Mouse (Mus musculus): ENCODE measurements around the gene Scn1a. TPM values are rescaled to one million over a fixed set of nuclear protein-coding genes. Genes with fewer than 3 reads are reported as not detected.

Gene Scn1a
- polyA plus RNA-seq, 1 experiment from 2014 or later, result 0.18 TPM

GRCm38 (mm10) chr2:66409740-66410290, 30.8 kb downstream of the Scn1a start:
- no peaks in the 10 kb centered on the region for H3K36me3 ChIP-seq (ENCODE audit: control insufficient read depth, insufficient read depth, low read length)
- H3K4me2 ChIP-seq (ENCODE audit: low read depth, low read length), result peak overlapping the region; percentile 86
- 0 out of 2 replicates have a peak, but pooled peaks cover 8% of the 10 kb centered on the region for H3K4me1 ChIP-seq (ENCODE audit: control insufficient read depth, insufficient read depth, low read length)
- peak overlapping the region; percentile 54 for H3K4me3 ChIP-seq (ENCODE audit: low read length)
- 1% methylated on average over 14 of the region's 14 CpGs for WGBS
- H3K9ac ChIP-seq (ENCODE audit: low read depth, low read length), result peak overlapping the region; percentile 50
- peak; percentile 69 for ATAC-seq
- H3K27ac ChIP-seq (ENCODE audit: low read length), result no peak overlapping the region
- no peaks in the 10 kb centered on the region; the same call in 1 of the 2 replicates for H3K27me3 ChIP-seq (replicated peaks; ENCODE audit: control insufficient read depth, insufficient read depth, low read length)
- no peaks in the 10 kb centered on the region for H3K9me3 ChIP-seq (ENCODE audit: control insufficient read depth, low read length)

GRCm38 (mm10) chr2:66408899-66409739, 31.5 kb downstream of the Scn1a start:
- 0 out of 2 replicates have a peak overlapping the region, but pooled peaks have one; percentile 11 for H3K9ac ChIP-seq (ENCODE audit: low read depth, low read length)
- H3K4me1 ChIP-seq (ENCODE audit: control insufficient read depth, insufficient read depth, low read length), result 0 out of 2 replicates have a peak, but pooled peaks cover 8% of the 10 kb centered on the region
- H3K27me3 ChIP-seq (replicated peaks; ENCODE audit: control insufficient read depth, insufficient read depth, low read length), result no peaks in the 10 kb centered on the region; the same call in 1 of the 2 replicates
- no peak for ATAC-seq
- H3K36me3 ChIP-seq (ENCODE audit: control insufficient read depth, insufficient read depth, low read length), result no peaks in the 10 kb centered on the region
- H3K9me3 ChIP-seq (ENCODE audit: control insufficient read depth, low read length), result no peaks in the 10 kb centered on the region
- 9% methylated on average over 12 of the region's 12 CpGs for WGBS
- peak overlapping the region; percentile 54 for H3K4me3 ChIP-seq (ENCODE audit: low read length)
- peak overlapping the region; percentile 86 for H3K4me2 ChIP-seq (ENCODE audit: low read depth, low read length)
- no peak overlapping the region for H3K27ac ChIP-seq (ENCODE audit: low read length)

- H3K9ac ChIP-seq (ENCODE audit: low read depth, low read length), result 0 out of 2 replicates have a peak overlapping the region, but pooled peaks have one; percentile 11
- 0 out of 2 replicates have a peak overlapping the region, but pooled peaks have one; percentile 11 for H3K4me3 ChIP-seq (ENCODE audit: low read length)
- peak overlapping the region; percentile 86; the same call in 1 of the 2 replicates for H3K4me2 ChIP-seq (ENCODE audit: low read depth, low read length)
- H3K9me3 ChIP-seq (ENCODE audit: control insufficient read depth, low read length), result no peaks in the 10 kb centered on the region
- WGBS, result 13% methylated on average over 11 of the region's 11 CpGs
- no peaks in the 10 kb centered on the region for H3K36me3 ChIP-seq (ENCODE audit: control insufficient read depth, insufficient read depth, low read length)
- ATAC-seq, result no peak
- 0 out of 2 replicates have a peak, but pooled peaks cover 8% of the 10 kb centered on the region for H3K4me1 ChIP-seq (ENCODE audit: control insufficient read depth, insufficient read depth, low read length)
- H3K27ac ChIP-seq (ENCODE audit: low read length), result no peak overlapping the region
- H3K27me3 ChIP-seq (replicated peaks; ENCODE audit: control insufficient read depth, insufficient read depth, low read length), result no peaks in the 10 kb centered on the region; the same call in 1 of the 2 replicates
These were observed 32.2 kb downstream of the Scn1a start for GRCm38 (mm10) chr2:66408456-66408855.

GRCm38 (mm10) chr2:66392586-66392985, 48.1 kb downstream of the Scn1a start:
- Histone ChIP-seq H3K27me3 (replicated peaks; ENCODE audit: control insufficient read depth, insufficient read depth, low read length) (no peaks in the 10 kb centered on the region), H3K9ac (ENCODE audit: low read depth, low read length) (no peak overlapping the region), H3K4me3 (ENCODE audit: low read length) (no peak overlapping the region), H3K4me2 (ENCODE audit: low read depth, low read length) (no peak overlapping the region), H3K27ac (ENCODE audit: low read length) (no peak overlapping the region), H3K4me1 (ENCODE audit: control insufficient read depth, insufficient read depth, low read length) (no peaks in the 10 kb centered on the region), H3K9me3 (ENCODE audit: control insufficient read depth, low read length) (no peaks in the 10 kb centered on the region), H3K36me3 (ENCODE audit: control insufficient read depth, insufficient read depth, low read length) (no peaks in the 10 kb centered on the region)
- ATAC-seq, result no peak
- WGBS, result 66% methylated on average over 5 of the region's 5 CpGs

- Histone ChIP-seq H3K4me2 (ENCODE audit: low read depth, low read length) (no peak overlapping the region), H3K4me1 (ENCODE audit: control insufficient read depth, insufficient read depth, low read length) (no peaks in the 10 kb centered on the region), H3K4me3 (ENCODE audit: low read length) (no peak overlapping the region), H3K27me3 (replicated peaks; ENCODE audit: control insufficient read depth, insufficient read depth, low read length) (no peaks in the 10 kb centered on the region), H3K36me3 (ENCODE audit: control insufficient read depth, insufficient read depth, low read length) (no peaks in the 10 kb centered on the region), H3K27ac (ENCODE audit: low read length) (no peak overlapping the region), H3K9ac (ENCODE audit: low read depth, low read length) (no peak overlapping the region), H3K9me3 (ENCODE audit: control insufficient read depth, low read length) (no peaks in the 10 kb centered on the region)
- WGBS, result 84% methylated on average over 2 of the region's 2 CpGs
- no peak for ATAC-seq
These were observed 72.7 kb downstream of the Scn1a start for GRCm38 (mm10) chr2:66367957-66368356.

GRCm38 (mm10) chr2:66350590-66350989, 90.0 kb downstream of the Scn1a start:
- H3K4me2 ChIP-seq (ENCODE audit: low read depth, low read length), result no peak overlapping the region
- no peaks in the 10 kb centered on the region for H3K27me3 ChIP-seq (replicated peaks; ENCODE audit: control insufficient read depth, insufficient read depth, low read length)
- no peak overlapping the region for H3K9ac ChIP-seq (ENCODE audit: low read depth, low read length)
- no peak for ATAC-seq
- H3K36me3 ChIP-seq (ENCODE audit: control insufficient read depth, insufficient read depth, low read length), result no peaks in the 10 kb centered on the region
- WGBS, result 94% methylated on average over 2 of the region's 2 CpGs
- no peaks in the 10 kb centered on the region for H3K4me1 ChIP-seq (ENCODE audit: control insufficient read depth, insufficient read depth, low read length)
- no peaks in the 10 kb centered on the region for H3K9me3 ChIP-seq (ENCODE audit: control insufficient read depth, low read length)
- no peak overlapping the region for H3K27ac ChIP-seq (ENCODE audit: low read length)
- no peak overlapping the region for H3K4me3 ChIP-seq (ENCODE audit: low read length)

GRCm38 (mm10) chr2:66346622-66347021, 94.0 kb downstream of the Scn1a start:
- no peak for ATAC-seq
- Histone ChIP-seq H3K9ac (ENCODE audit: low read depth, low read length) (no peak overlapping the region), H3K27ac (ENCODE audit: low read length) (no peak overlapping the region), H3K4me1 (ENCODE audit: control insufficient read depth, insufficient read depth, low read length) (no peaks in the 10 kb centered on the region), H3K9me3 (ENCODE audit: control insufficient read depth, low read length) (no peaks in the 10 kb centered on the region), H3K36me3 (ENCODE audit: control insufficient read depth, insufficient read depth, low read length) (no peaks in the 10 kb centered on the region), H3K4me2 (ENCODE audit: low read depth, low read length) (no peak overlapping the region), H3K27me3 (replicated peaks; ENCODE audit: control insufficient read depth, insufficient read depth, low read length) (no peaks in the 10 kb centered on the region), H3K4me3 (ENCODE audit: low read length) (no peak overlapping the region)
- 89% methylated on average over 1 of the region's 1 CpGs for WGBS

GRCm38 (mm10) chr2:66346181-66346580, 94.5 kb downstream of the Scn1a start:
- Histone ChIP-seq H3K4me3 (ENCODE audit: low read length) (no peak overlapping the region), H3K27ac (ENCODE audit: low read length) (no peak overlapping the region), H3K4me2 (ENCODE audit: low read depth, low read length) (no peak overlapping the region), H3K4me1 (ENCODE audit: control insufficient read depth, insufficient read depth, low read length) (no peaks in the 10 kb centered on the region), H3K9ac (ENCODE audit: low read depth, low read length) (no peak overlapping the region), H3K36me3 (ENCODE audit: control insufficient read depth, insufficient read depth, low read length) (no peaks in the 10 kb centered on the region), H3K27me3 (replicated peaks; ENCODE audit: control insufficient read depth, insufficient read depth, low read length) (no peaks in the 10 kb centered on the region), H3K9me3 (ENCODE audit: control insufficient read depth, low read length) (no peaks in the 10 kb centered on the region)
- ATAC-seq, result no peak
- WGBS, result 72% methylated on average over 3 of the region's 3 CpGs

- Histone ChIP-seq H3K27me3 (replicated peaks; ENCODE audit: control insufficient read depth, insufficient read depth, low read length) (no peaks in the 10 kb centered on the region), H3K9me3 (ENCODE audit: control insufficient read depth, low read length) (no peaks in the 10 kb centered on the region), H3K4me2 (ENCODE audit: low read depth, low read length) (no peak overlapping the region), H3K4me3 (ENCODE audit: low read length) (no peak overlapping the region), H3K36me3 (ENCODE audit: control insufficient read depth, insufficient read depth, low read length) (no peaks in the 10 kb centered on the region), H3K4me1 (ENCODE audit: control insufficient read depth, insufficient read depth, low read length) (no peaks in the 10 kb centered on the region), H3K27ac (ENCODE audit: low read length) (no peak overlapping the region), H3K9ac (ENCODE audit: low read depth, low read length) (no peak overlapping the region)
- WGBS, result 71% methylated on average over 5 of the region's 5 CpGs
- ATAC-seq, result no peak
These were observed 103.2 kb downstream of the Scn1a start for GRCm38 (mm10) chr2:66337406-66337805.
